Mouse (Mus musculus) liver, embryonic 16.5 days (tissue): ENCODE results near the gene Olfr552. TPM values are rescaled to one million over a fixed set of nuclear protein-coding genes. Genes with fewer than 3 reads are reported as not detected.
"Not testable (repeated sequence)": the region's sequence is repeated elsewhere in the genome, so short reads cannot be mapped to it uniquely, and the experiment has no call there.

Source experiments
- ATAC-seq: fragments of 200-750 bp; cut with Nextera tagmentation; 2 replicates; pipeline ENCODE4 v1.8.0; 2017; ENCODE audit warnings: low read depth, mild to moderate bottlenecking, moderate number of reproducible peaks, moderate library complexity
- H3K27ac ChIP-seq: fragments of 300-500 bp; sonication (generic); 2 replicates; pipeline ENCODE4 v1.5.1; 2014; ENCODE audit warnings: mild to moderate bottlenecking, low read length
- H3K27me3 ChIP-seq: fragments of 300-500 bp; sonication (generic); 2 replicates; pipeline ENCODE4 v1.6.1; 2014; ENCODE audit warnings: low read depth, low read length, mixed read lengths; ENCODE audit not compliant: control insufficient read depth, insufficient read depth
- H3K36me3 ChIP-seq: fragments of 300-500 bp; sonication (generic); 2 replicates; pipeline ENCODE4 v1.6.1; 2014; ENCODE audit warnings: mild to moderate bottlenecking; ENCODE audit not compliant: control insufficient read depth, insufficient read depth
- H3K4me1 ChIP-seq: fragments of 300-500 bp; sonication (generic); 2 replicates; pipeline ENCODE4 v1.6.1; 2014; ENCODE audit warnings: low read depth, low read length, mixed read lengths; ENCODE audit not compliant: control insufficient read depth
- H3K4me2 ChIP-seq: fragments of 300-500 bp; sonication (generic); 2 replicates; pipeline ENCODE4 v1.6.1; 2014; ENCODE audit warnings: low read depth, low read length, mixed read lengths
- H3K4me3 ChIP-seq: fragments of 300-500 bp; sonication (generic); 2 replicates; pipeline ENCODE4 v1.5.1; 2014; ENCODE audit warnings: low read depth, mild to moderate bottlenecking, low read length
- H3K9ac ChIP-seq: fragments of 300-500 bp; sonication (generic); 2 replicates; pipeline ENCODE4 v1.6.1; 2014; ENCODE audit warnings: low read depth, low read length
- H3K9me3 ChIP-seq: fragments of 300-500 bp; sonication (generic); replicated peaks from 2 replicates; pipeline ENCODE4 v1.6.1; 2016; ENCODE audit warnings: low read length; ENCODE audit not compliant: control insufficient read depth
- WGBS: fragments of 180-500 bp; shearing (Covaris S2); extraction: QIAGEN DNeasy Blood & Tissue Kit; methylation state at CpG from one replicate; pipeline ENCODE4 v1.1.7; 2014; ENCODE audit not compliant: insufficient replicate concordance; 5-methylcytosine and 5-hydroxymethylcytosine counted together
- polyA plus RNA-seq: library from polyadenylated mRNA; unstranded; fragments of >200 nt; fragmentation: Nextera tagmentation; extraction: Ambion mirVana; gene quantifications from 2 replicates; pipeline ENCODE4 v1.2.1, GENCODE M21; 2015

The Olfr552 gene
- polyA plus RNA-seq, 1 experiment from 2014 or later: not detected

DNA sequence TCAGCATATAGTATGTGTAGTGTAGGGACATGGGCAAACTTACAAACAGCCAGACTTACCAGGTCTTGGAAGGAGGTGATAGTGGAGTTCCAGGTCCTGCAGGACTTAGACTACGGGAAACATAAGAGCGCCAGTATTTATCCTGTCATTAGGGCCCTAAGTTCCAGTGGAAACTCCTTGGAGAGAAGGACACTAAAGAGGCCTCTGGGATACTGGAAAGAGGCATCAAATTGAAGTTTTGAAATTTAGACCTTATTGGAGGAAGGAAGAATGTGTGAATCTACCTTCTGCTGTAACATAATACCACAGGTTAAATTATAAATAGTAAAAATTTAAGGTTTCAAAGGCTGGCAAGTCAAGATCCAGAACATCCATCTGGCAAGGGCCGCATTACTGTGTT lies 5.8 kb upstream of the Olfr552 start, which contains the start of gene Olfr551:
Olfr551 (minus strand) TSS at position 101 of the 400 bp plus-strand sequence.
- H3K4me1 ChIP-seq: no peaks in the 10 kb centered on the region
- no peaks in the 10 kb centered on the region for H3K9me3 ChIP-seq
- H3K4me2 ChIP-seq: no peak within 1 kb of the TSS
- no peak within 1 kb of the TSS for H3K9ac ChIP-seq
- no peak for ATAC-seq
- WGBS: 65% methylated on average over 3 of the region's 3 CpGs
- no peak within 1 kb of the TSS for H3K27ac ChIP-seq
- H3K4me3 ChIP-seq: no peak within 1 kb of the TSS
- no peaks in the 10 kb centered on the region for H3K27me3 ChIP-seq
- no peaks in the 10 kb centered on the region for H3K36me3 ChIP-seq

- Histone ChIP-seq H3K4me2 (no peak within 1 kb of the TSS), H3K4me3 (no peak within 1 kb of the TSS), H3K4me1 (no peaks in the 10 kb centered on the region), H3K9ac (no peak within 1 kb of the TSS), H3K27me3 (no peaks in the 10 kb centered on the region), H3K9me3 (no peaks in the 10 kb centered on the region), H3K27ac (no peak within 1 kb of the TSS), H3K36me3 (no peaks in the 10 kb centered on the region)
- no peak for ATAC-seq
These were observed 20.5 kb downstream of the Olfr552 start, which contains the start of gene Olfr553 for GRCm38 (mm10) chr7:102618118-102618517. Gene Olfr553, minus strand, starts transcription at chr7:102618218.

GRCm38 (mm10) chr7:102619608-102620007 lies 22.0 kb downstream of the Olfr552 start:
- no peaks in the 10 kb centered on the region for H3K4me1 ChIP-seq
- no peak overlapping the region for H3K4me3 ChIP-seq
- WGBS: 50% methylated on average over 5 of the region's 5 CpGs
- no peak for ATAC-seq
- H3K4me2 ChIP-seq: no peak overlapping the region
- no peaks in the 10 kb centered on the region for H3K9me3 ChIP-seq
- no peak overlapping the region for H3K9ac ChIP-seq
- H3K27me3 ChIP-seq: no peaks in the 10 kb centered on the region
- no peaks in the 10 kb centered on the region for H3K36me3 ChIP-seq
- no peak overlapping the region for H3K27ac ChIP-seq

DNA sequence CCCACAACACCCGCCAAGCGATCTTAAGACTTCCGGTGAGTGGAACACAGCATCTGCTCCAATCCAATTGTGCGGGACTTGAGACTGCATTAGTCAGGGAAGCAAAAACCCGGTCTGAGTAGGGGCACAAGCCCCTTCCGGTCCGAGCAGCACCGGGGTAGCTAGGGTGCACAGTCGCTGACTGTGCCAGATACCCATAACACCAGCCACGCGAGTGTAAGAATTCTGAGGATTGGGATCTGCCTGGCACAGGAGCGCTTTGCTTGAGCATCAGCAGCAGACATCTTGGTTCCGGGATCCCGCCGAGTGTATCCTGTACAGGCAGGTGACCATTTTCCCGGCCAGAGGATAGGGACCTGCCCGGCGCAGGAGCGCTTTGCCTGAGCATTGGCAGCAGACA lies 22.8 kb downstream of the Olfr552 start:
- H3K4me3 ChIP-seq, H3K36me3 ChIP-seq, H3K9me3 ChIP-seq, H3K27me3 ChIP-seq, H3K9ac ChIP-seq, ATAC-seq, H3K27ac ChIP-seq, H3K4me2 ChIP-seq, H3K4me1 ChIP-seq: not testable (repeated sequence)
- WGBS: 75% methylated on average over 16 of the region's 19 CpGs

GRCm38 (mm10) chr7:102636665-102637064 lies 39.1 kb downstream of the Olfr552 start:
- Histone ChIP-seq H3K4me3 (no peak overlapping the region), H3K4me1 (no peaks in the 10 kb centered on the region), H3K9ac (no peak overlapping the region), H3K4me2 (no peak overlapping the region), H3K27me3 (no peaks in the 10 kb centered on the region), H3K36me3 (no peaks in the 10 kb centered on the region), H3K9me3 (no peaks in the 10 kb centered on the region), H3K27ac (no peak overlapping the region)
- ATAC-seq: no peak
- 12% methylated on average over 3 of the region's 3 CpGs for WGBS

DNA sequence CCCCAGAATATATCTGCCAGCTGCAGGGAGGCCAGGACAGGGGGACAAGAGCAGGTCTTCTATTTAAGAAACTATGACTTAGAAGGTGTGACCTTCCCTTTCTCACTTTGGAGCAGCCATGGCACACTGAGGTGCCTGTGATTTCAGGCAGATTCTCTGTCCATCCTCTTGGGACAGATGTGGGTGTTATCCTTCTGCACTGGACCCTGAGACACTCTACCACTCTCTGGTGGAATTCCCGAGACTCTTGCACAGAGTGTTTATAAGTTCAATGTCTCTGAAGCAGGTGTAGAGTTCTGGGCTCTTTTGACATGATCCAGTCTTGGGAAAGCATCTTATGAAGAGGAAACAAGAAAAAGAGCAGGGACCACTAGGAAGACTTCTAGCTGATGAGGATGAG lies 40.6 kb downstream of the Olfr552 start, which contains the start of gene Olfr554:
Olfr554 (plus strand) TSS at position 301 of the 400 bp plus-strand sequence.
- Histone ChIP-seq H3K36me3 (no peaks in the 10 kb centered on the region), H3K9me3 (no peaks in the 10 kb centered on the region), H3K4me2 (no peak within 1 kb of the TSS), H3K4me1 (no peaks in the 10 kb centered on the region), H3K4me3 (no peak within 1 kb of the TSS), H3K27me3 (no peaks in the 10 kb centered on the region), H3K9ac (no peak within 1 kb of the TSS), H3K27ac (no peak within 1 kb of the TSS)
- ATAC-seq: no peak
- 38% methylated on average over 1 of the region's 1 CpGs for WGBS

DNA sequence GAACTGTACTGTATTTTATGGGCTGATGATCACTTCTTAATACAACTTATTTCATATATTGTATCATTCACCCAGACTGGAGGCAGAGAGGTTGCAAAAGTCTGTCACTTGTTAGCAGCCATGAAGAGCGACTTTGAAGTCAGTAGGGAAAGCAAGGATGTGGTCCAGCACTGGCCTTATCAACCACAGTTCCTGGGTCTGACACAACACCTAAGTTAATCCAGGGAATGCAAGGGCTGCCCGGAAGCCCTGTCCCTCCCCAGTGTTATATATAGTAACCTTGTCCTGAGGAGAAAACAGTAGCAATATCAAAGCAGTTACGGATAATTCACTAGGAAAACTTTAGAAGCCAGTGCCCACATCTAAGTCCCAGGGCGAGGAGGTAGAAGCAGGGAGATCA lies 47.4 kb downstream of the Olfr552 start:
- H3K4me1 ChIP-seq, H3K27ac ChIP-seq, H3K9ac ChIP-seq, H3K4me3 ChIP-seq, H3K4me2 ChIP-seq, H3K27me3 ChIP-seq, H3K36me3 ChIP-seq, H3K9me3 ChIP-seq, ATAC-seq: not testable (repeated sequence)
- 59% methylated on average over 3 of the region's 4 CpGs for WGBS

Other genes with a start within 250 kb of the Olfr552 start
- 153 and 174 TPM in 2 replicates for gene Rrm1, start 156.1 kb upstream of the Olfr552 start, polyA plus RNA-seq
- gene Olfr543, start 116.1 kb upstream of the Olfr552 start, polyA plus RNA-seq: 0.30 and 0.43 TPM in 2 replicates
- gene Olfr544, start 109.5 kb upstream of the Olfr552 start, polyA plus RNA-seq: 0.05 and 0.08 TPM in 2 replicates
- gene Olfr545, start 98.2 kb upstream of the Olfr552 start, polyA plus RNA-seq: not detected in 2 replicates
- not detected in 2 replicates for gene Olfr547, start 63.0 kb upstream of the Olfr552 start, polyA plus RNA-seq
- gene Olfr548-ps1, start 56.9 kb upstream of the Olfr552 start, polyA plus RNA-seq: not detected in 2 replicates
- gene Olfr549, start 47.9 kb upstream of the Olfr552 start, polyA plus RNA-seq: not detected in 2 replicates
- gene Trim21, start 32.3 kb upstream of the Olfr552 start, polyA plus RNA-seq: 0.25 and 0.37 TPM in 2 replicates
- not detected in 2 replicates for gene Olfr550, start 26.3 kb upstream of the Olfr552 start, polyA plus RNA-seq
- gene Olfr551, start 5.9 kb upstream of the Olfr552 start, polyA plus RNA-seq: not detected in 2 replicates
- gene Olfr553, start 20.4 kb downstream of the Olfr552 start, polyA plus RNA-seq: not detected in 2 replicates
- gene Olfr554, start 40.7 kb downstream of the Olfr552 start, polyA plus RNA-seq: not detected in 2 replicates
- gene Olfr555, start 61.1 kb downstream of the Olfr552 start, polyA plus RNA-seq: not detected in 2 replicates
- gene Olfr556, start 67.1 kb downstream of the Olfr552 start, polyA plus RNA-seq: not detected in 2 replicates
- 1.1 and 1.5 TPM in 2 replicates for gene Trim68, start 89.6 kb downstream of the Olfr552 start, polyA plus RNA-seq
- not detected in 2 replicates for gene Olfr557, start 98.1 kb downstream of the Olfr552 start, polyA plus RNA-seq
- not detected in 2 replicates for gene Olfr558, start 104.4 kb downstream of the Olfr552 start, polyA plus RNA-seq
- gene Olfr33, start 121.3 kb downstream of the Olfr552 start, polyA plus RNA-seq: not detected in 2 replicates
- not detected in 2 replicates for gene Olfr559, start 129.7 kb downstream of the Olfr552 start, polyA plus RNA-seq
- not detected in 2 replicates for gene Olfr560, start 161.6 kb downstream of the Olfr552 start, polyA plus RNA-seq
- 0.02 and 0.04 TPM in 2 replicates for gene Olfr78, start 161.7 kb downstream of the Olfr552 start, polyA plus RNA-seq
- gene Olfr561, start 173.5 kb downstream of the Olfr552 start, polyA plus RNA-seq: not detected in 2 replicates
- not detected in 2 replicates for gene Olfr564, start 205.7 kb downstream of the Olfr552 start, polyA plus RNA-seq